Mouse (Mus musculus) embryo, embryonic 11 days (tissue): ENCODE measurements around the gene Ect2l.
"Not testable (repeated sequence)": the region's sequence is repeated elsewhere in the genome, so short reads cannot be mapped to it uniquely, and the experiment has no call there.

Experiments used
- DNase-seq: peaks from one replicate; pipeline ENCODE4 v3.0.0-alpha.2; 2015

Ect2l gene

DNA sequence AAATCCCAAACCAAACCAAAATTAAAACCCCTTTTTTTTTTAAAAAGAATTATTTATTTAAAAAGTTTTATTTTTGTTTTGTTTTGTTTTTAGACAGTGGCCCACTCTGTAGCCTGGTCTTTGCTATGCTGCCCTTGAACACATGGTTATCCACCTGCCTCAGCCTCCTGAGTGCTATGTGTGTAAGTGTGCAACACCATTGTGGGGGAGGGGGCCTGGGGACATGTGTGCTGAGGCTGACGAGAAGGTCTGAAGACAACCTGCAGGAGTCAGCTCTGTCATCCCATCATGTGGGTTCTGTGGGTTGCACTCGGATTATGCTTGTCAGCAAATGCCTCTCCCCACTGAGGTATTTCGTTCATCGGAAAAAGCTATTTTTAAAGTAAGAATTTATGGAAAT, 21.2 kb downstream of the Ect2l start:
- DNase-seq: no peak

DNA sequence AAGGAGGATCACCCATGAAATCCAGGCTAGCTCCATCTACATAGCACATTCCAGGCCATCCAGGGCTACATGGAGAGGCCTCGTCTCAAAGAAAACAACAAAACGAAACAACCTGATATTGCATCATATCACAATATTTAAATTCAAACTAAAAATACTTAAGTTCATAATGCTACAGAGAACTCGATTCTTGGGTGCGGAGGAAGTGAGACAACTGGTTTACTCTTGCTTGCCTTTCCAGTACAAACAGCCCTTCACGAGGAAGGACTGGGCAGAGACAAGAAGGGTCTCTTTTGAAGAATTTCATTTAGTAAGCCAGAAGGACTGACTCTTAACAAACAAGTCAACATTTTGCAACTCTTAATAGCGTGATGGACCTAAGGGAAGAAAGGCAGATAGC, 22.1 kb downstream of the Ect2l start:
- no peak for DNase-seq

DNA sequence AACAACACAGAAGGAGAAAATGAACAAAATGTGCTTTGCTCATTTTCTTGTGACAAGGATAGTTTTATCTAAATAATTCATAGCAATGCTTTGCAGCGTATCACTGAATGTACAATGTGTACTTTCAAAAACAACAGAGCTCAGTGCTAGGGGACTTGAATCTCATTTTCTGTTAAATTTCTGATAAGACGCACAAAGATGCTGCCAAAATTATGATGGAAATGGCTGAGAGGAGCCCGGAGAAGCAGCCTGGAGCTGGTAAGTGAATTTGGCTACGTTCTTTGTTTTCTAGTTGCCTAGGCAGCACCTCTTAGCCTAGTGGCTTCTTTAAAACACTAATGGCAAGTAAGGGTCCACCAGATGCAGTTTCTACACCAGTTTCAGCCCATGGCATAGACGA, 28.4 kb downstream of the Ect2l start:
- no peak for DNase-seq

DNA sequence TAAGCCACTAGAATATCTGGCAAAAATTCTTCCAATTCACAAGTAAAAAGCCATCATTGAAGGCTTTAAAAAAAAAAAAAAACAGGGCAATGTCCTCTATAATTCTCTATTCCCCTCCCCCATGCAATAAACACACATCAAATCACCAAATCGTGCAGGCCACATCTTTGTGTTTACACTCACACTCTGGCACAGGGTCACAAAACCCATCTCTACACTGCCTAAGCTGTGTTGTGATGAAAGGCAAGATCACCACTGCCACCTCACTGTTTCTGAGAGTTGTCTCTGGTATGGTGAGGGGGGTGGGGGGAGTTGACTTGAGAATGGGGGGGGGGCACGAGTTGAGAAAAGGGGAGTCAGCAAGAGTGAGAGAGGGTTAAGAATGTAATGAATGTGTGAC, 33.4 kb downstream of the Ect2l start:
- DNase-seq: no peak

DNA sequence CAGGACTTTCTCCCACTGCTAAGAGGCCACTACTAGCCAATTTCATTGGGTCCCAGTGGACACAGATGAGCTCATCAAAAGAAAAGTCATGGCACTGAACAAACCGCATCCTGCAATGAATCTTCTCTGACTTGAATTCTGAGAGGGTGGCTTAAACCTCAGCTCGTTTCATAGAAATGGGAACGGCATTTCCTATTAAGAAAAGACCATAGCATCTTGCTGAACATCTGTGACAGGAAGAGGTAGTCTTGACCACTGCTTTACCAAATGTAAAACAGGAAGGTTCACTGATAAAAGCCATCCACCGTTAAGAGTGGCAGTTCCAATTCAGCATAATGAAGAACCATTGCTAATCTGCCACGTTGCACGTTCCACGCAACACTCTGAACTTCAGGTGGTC, 34.0 kb downstream of the Ect2l start:
- no peak for DNase-seq

DNA sequence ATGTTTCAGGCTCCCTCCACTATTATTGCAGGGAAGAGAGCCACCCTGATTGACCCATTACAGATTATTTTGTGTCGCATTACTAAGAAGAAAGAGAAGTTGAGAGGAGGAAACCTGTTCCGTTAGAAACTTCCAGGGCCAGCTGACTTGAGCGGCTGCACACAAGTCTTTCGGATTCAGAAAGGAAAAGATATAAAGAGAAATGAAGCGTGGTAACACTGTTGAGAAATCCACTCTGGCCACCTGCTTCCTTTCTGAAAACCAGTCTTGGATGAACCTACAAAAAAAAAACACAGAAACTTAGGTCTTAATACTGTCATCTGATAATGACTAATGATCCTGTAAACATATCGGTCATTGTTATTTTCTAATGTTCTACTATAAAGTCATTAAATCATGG, 35.6 kb downstream of the Ect2l start:
- no peak for DNase-seq

DNA sequence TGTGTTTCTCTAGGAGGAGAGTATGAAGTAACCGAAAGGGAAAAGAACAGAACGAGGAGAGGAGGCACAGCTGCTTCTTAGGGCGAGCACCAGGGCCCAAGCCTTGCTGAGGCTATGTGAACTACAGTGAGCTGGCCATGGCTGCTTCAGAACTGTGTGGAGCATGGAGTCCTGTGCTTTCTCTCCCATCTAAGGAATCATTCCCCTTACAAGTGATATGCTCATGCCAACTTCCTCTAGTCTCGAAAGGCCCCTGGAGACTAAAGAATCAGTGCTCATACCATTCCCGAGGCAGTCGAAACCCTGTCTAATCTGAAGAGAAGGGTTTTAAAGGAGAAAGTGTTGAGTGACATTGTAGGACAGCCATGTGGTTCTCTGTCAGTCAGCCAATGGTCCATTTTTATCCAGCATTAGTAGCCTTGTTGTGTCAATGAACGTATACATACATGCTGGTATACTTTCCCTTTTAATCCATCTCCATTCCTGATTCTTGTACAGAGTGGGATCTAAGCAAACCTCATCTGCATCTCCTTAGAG, 48.2 kb downstream of the Ect2l start:
- DNase-seq: no peak

DNA sequence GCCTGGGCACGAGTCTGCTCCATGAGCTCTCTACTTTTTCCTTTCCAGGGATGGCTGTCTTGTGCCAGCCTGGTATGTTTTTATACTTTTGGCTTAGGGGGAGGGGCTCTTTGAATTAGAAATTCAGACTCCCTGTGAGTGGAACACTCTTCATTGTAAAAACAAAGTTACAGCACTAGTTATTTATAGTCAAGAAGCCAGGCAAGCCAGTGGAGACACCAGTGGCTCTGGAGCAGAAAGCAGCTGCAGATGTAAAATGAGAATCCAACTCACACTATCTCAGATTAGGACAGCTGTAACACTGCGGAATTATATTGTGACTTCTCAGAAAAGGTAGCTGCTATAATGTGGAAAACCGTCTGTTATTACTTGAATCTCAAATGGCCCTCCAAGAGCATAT, 63.5 kb downstream of the Ect2l start:
- no peak for DNase-seq

GRCm38 (mm10) chr10:18142231-18142630, 68.5 kb downstream of the Ect2l start:
- no peak for DNase-seq

- DNase-seq: no peak
Observed at GRCm38 (mm10) chr10:18141389-18141788, 69.3 kb downstream of the Ect2l start.

- DNase-seq: no peak
Observed at GRCm38 (mm10) chr10:18139615-18140014, 71.1 kb downstream of the Ect2l start.

DNA sequence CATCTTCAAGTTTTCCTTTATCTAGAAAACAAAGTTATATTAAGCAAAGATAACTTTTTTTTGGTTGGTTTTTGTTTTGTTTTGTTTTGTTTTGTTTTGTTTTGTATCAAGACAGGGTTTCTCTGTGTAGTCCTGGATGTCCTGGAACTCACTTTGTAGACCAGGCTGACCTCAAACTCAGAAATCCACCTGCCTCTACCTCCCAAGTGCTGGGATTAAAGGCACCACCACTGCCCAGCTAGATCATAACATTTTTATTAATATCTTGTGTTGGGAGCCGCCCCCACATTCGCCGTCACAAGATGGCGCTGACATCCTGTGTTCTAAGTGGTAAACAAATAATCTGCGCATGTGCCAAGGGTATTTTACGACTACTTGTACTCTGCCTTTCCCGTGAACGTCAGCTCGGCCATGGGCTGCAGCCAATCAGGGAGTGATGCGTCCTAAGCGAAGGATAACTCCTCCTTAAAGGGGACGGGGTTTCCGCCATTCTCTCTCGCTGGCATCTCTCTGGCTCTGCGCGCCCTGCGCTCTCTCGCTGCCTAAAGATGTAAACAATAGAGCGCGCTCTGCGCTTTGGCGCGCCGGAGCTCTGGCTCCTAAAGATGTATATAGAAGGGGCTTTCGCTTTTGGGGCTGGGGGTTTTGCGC, 71.7 kb downstream of the Ect2l start:
- DNase-seq: not testable (repeated sequence)

- DNase-seq: no peak
Observed at GRCm38 (mm10) chr10:18131666-18132650, 78.7 kb downstream of the Ect2l start.

DNA sequence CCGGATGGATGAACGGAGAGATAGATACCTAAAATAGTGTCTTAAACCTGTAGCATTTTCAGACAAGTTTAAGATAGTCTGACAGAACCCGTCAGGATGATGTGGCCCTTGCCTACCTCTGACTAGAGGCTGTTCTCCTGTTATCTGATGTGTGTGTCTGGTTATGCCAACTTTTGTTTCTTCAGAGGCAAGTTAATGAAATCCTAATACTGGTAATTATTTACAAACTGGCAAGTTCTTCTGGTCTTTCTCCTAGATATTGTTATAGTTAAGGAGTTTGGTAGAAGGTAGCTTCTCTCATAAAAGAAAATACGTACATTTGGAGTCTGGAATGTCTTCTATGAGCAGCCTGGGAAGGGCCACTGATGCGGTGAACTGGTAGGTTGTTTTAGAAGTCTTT, 80.4 kb downstream of the Ect2l start:
- no peak for DNase-seq

DNA sequence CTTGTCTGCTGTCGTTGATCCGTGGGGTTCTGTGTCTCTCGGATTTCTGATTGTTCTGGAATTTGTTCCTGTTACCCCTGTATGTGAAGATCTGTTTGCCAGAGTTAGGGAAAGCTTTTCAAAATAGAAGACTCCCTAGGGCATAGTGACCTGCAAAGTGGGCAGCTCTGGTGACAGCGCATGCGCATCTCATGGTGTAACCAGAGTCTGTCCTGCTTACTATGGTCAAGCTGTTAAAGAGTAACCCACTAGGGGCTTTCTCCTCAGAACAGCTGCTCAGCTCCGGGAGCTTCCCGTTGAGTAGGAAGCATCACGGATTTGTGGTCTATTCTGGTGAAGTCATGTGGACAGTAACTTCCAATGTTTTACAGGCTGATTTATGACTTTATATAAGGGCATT, 92.4 kb downstream of the Ect2l start:
- DNase-seq: no peak

GRCm38 (mm10) chr10:18113473-18114093, 97.1 kb downstream of the Ect2l start:
- no peak for DNase-seq

DNA sequence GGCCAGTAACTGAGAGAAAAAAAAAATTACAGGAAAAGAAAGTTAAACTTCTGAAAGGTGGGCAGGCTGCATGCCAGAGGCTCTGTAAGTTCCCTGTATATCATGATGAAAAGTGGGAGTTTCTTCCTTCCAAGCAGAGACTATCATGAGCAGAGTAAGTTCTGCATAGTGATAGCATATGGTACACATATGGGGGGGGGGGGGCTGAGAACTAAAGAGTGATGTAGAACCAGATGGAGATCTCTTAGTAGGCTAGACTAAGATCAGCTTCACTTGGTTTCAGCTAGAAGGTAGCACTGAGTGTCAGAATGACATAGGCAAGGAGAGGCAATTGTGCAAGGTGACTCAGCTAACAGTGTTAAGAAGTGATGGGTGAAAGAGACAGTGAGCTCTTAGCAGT, 99.8 kb downstream of the Ect2l start:
- DNase-seq: no peak

DNA sequence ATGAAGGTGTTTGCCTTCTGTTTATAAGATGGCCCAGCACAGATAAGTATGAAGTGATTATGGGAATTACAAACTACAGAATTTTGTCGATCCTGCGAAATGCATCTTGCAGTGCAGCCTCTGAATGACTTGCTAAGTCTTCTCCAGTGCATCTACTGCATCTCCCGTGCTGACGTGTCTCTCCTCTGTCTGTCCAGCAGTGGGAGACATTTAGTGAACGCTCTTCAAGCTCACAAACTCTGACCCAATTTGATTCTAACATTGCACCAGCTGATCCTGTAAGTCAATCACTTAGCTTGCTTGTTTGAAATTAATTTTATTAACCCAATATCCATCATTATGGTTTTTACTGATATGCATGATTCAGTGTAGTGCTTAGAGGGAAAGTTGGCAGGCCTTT, 103.2 kb downstream of the Ect2l start:
- DNase-seq: no peak

DNA sequence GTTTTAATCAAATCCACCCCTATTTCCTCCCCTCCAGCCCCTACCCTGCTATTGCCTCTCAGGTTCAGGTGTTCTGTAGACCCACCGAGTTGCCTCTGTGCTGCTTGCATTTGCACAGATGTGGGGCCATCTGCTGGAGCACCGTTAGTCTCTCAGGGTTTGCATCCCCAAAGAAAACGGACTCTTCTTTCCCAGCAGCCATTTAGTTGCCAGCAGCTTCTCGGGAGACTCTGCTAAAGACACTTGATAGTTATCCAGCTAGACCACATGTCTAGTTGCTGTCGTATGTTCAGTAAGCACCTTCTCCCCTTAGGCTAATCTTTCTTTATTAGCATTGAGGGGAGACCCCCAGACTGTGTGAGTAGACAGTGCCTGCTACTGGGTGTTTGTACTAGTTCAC, 108.5 kb downstream of the Ect2l start:
- DNase-seq: no peak

- DNase-seq: no peak
Observed at GRCm38 (mm10) chr10:18090691-18091090, 120.0 kb downstream of the Ect2l start.

- no peak for DNase-seq
Observed at GRCm38 (mm10) chr10:18082772-18083171, 127.9 kb downstream of the Ect2l start.

DNA sequence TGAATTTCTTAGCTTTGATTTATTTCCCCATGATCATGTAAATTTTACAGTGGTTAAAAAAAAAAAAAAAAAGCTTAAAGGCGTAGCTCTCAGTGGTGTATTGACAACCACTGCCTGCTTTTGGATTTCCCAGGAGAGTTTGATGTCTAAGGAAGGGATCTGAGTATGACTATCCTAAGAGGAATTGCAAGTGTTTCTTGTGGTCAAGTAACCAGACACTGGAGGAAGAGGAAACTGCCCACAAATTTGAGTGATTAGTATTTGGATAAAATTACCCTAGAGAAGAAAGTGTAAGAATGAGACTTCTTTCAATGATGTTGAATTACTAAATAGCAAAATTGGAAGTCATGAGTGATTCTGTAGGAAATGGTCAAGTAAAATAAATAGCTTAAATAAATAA, 129.2 kb downstream of the Ect2l start:
- DNase-seq: no peak
